Mouse (Mus musculus) heart, adult 10 weeks (tissue): ENCODE results near the gene Krt81. TPM values are rescaled to one million over a fixed set of nuclear protein-coding genes. Genes with fewer than 3 reads are reported as not detected.

Source experiments
- polyA plus RNA-seq: library from polyadenylated mRNA; stranded (reverse); fragments of 350-450 nt; fragmentation: Illumina TruSeq; extraction: RNeasy Lipid Tissue Mini Kit (QIAGEN cat#74804); gene quantifications from one replicate; pipeline ENCODE4 v1.2.3, GENCODE M21; 2014; ENCODE audit warnings: low read depth, low replicate concordance

Krt81 gene
- not detected for polyA plus RNA-seq

GRCm38 (mm10) chr15:101463651-101464050 lies at the start of gene Krt81:
TSS of gene Krt81 (minus strand) at chr15:101463751.

GRCm38 (mm10) chr15:101491431-101491830 lies 27.9 kb upstream of the Krt81 start, which contains the start of gene Krt83:
TSS of gene Krt83 (minus strand) at chr15:101491512.

GRCm38 (mm10) chr15:101472952-101473528 lies 9.5 kb upstream of the Krt81 start, which contains the start of gene Krt86:
TSS of gene Krt86 (plus strand) at chr15:101473478.

GRCm38 (mm10) chr15:101447444-101447843 lies 16.1 kb downstream of the Krt81 start, which contains the start of gene Krt88:
TSS of gene Krt88 (plus strand) at chr15:101447744.

GRCm38 (mm10) chr15:101438555-101438954 lies 25.0 kb downstream of the Krt81 start, which contains the start of gene Krt87:
TSS of gene Krt87 (minus strand) at chr15:101438804.

GRCm38 (mm10) chr15:101410775-101411174 lies 52.8 kb downstream of the Krt81 start, which contains the start of gene Krt7:
TSS of gene Krt7 (plus strand) at chr15:101411043.

Other genes with a start within 250 kb of the Krt81 start
- 5.7 TPM for gene Grasp, start 239.6 kb downstream of the Krt81 start, polyA plus RNA-seq
- gene Nr4a1, start 209.5 kb downstream of the Krt81 start, polyA plus RNA-seq: 58.5 TPM
- 19.5 TPM for gene Atg101, start 179.5 kb downstream of the Krt81 start, polyA plus RNA-seq
- 1.1 TPM for gene 6030408B16Rik, start 170.5 kb downstream of the Krt81 start, polyA plus RNA-seq
- 1.9 TPM for gene Krt80, start 93.6 kb downstream of the Krt81 start, polyA plus RNA-seq
- gene Krt7, start 52.7 kb downstream of the Krt81 start, polyA plus RNA-seq: 2.1 TPM
- gene Krt87, start 24.9 kb downstream of the Krt81 start, polyA plus RNA-seq: not detected
- not detected for gene Krt88, start 16.0 kb downstream of the Krt81 start, polyA plus RNA-seq
- not detected for gene Krt86, start 9.7 kb upstream of the Krt81 start, polyA plus RNA-seq
- not detected for gene Krt83, start 27.8 kb upstream of the Krt81 start, polyA plus RNA-seq
- not detected for gene Gm49425, start 53.5 kb upstream of the Krt81 start, polyA plus RNA-seq
- gene Krt84, start 69.1 kb upstream of the Krt81 start, polyA plus RNA-seq: not detected
- not detected for gene Krt82, start 86.9 kb upstream of the Krt81 start, polyA plus RNA-seq
- not detected for gene Krt90, start 99.2 kb upstream of the Krt81 start, polyA plus RNA-seq
- not detected for gene Krt75, start 110.2 kb upstream of the Krt81 start, polyA plus RNA-seq
- not detected for gene Gm5414, start 164.4 kb upstream of the Krt81 start, polyA plus RNA-seq
- not detected for gene Gm5478, start 183.6 kb upstream of the Krt81 start, polyA plus RNA-seq
- not detected for gene Krt6b, start 216.5 kb upstream of the Krt81 start, polyA plus RNA-seq
- gene Krt6a, start 230.6 kb upstream of the Krt81 start, polyA plus RNA-seq: not detected
- not detected for gene Krt5, start 249.1 kb upstream of the Krt81 start, polyA plus RNA-seq